Mouse (Mus musculus) heart, embryonic 16.5 days (tissue): Measurements from ENCODE around the gene Mapk7. TPM values are rescaled to one million over a fixed set of nuclear protein-coding genes. Genes with fewer than 3 reads are reported as not detected.

Experiments
- polyA plus RNA-seq: library from polyadenylated mRNA; unstranded; fragments of >200 nt; fragmentation: Nextera tagmentation; extraction: Ambion mirVana; gene quantifications from 2 replicates; pipeline ENCODE4 v1.2.1, GENCODE M21; 2015

Gene Mapk7
- polyA plus RNA-seq, 1 experiment from 2014 or later = 27.4 TPM

Other genes starting within 250 kb of the Mapk7 start
- 33.2 and 34.3 TPM in 2 replicates for gene Aldh3a2, start 226.9 kb downstream of the Mapk7 start, polyA plus RNA-seq
- 0.07 and 0.24 TPM in 2 replicates for gene Slc47a2, start 151.5 kb downstream of the Mapk7 start, polyA plus RNA-seq
- gene Slc47a1, start 116.1 kb downstream of the Mapk7 start, polyA plus RNA-seq = 25.0 and 26.8 TPM in 2 replicates
- 0.07 and 0.29 TPM in 2 replicates for gene Rnf112, start 40.3 kb downstream of the Mapk7 start, polyA plus RNA-seq
- gene Mfap4, start 9.0 kb downstream of the Mapk7 start, polyA plus RNA-seq = 125 and 225 TPM in 2 replicates
- gene B9d1, start 10.7 kb upstream of the Mapk7 start, polyA plus RNA-seq = 11.6 and 13.3 TPM in 2 replicates
- gene Epn2, start 85.3 kb upstream of the Mapk7 start, polyA plus RNA-seq = 19.0 and 19.7 TPM in 2 replicates
- 13.9 and 15.7 TPM in 2 replicates for gene Grap, start 158.9 kb upstream of the Mapk7 start, polyA plus RNA-seq
- 0.97 and 1.5 TPM in 2 replicates for gene Fam83g, start 189.7 kb upstream of the Mapk7 start, polyA plus RNA-seq
- 0.11 TPM in 1 of 2 replicates, not detected in the other for gene Slc5a10, start 226.4 kb upstream of the Mapk7 start, polyA plus RNA-seq